Mouse (Mus musculus): ENCODE measurements around the gene Elovl6. TPM values are rescaled to one million over a fixed set of nuclear protein-coding genes. Genes with fewer than 3 reads are reported as not detected.

The Elovl6 gene
- polyA plus RNA-seq, 1 experiment from 2014 or later: 25.0 TPM

DNA sequence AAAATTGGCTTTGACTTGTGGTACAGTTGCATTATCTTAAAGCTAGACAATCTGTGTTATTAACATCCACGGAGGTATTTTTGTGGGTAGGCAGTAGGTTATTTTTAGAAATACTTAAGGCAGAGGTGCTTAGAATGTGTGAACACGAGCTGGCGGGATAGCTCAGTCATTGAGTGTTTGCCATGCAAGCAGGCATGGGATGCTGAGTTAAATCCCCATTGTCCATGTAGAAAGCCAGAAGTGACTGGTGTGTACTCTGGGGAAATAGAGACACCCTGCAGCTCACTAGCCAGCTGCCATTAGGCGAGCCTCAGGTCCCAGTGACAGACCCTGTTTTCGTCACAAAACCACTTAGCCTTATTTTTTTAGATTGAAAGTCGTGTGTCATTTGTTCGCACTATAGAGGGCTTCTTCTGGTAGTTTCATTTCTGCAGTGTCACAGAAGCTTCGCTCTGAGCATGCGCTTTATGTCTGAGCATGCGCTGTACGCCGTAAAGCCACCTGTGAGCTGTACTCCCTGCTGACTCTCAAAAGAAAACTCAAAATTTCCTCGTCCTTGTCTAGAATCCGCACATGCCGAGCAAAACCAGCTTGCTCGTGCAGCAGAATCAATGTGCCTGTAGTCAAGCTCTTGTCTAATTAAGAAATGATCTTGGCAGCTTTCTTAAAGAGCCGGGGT lies 58.5 kb downstream of the Elovl6 start:
- no peak overlapping the region for H3K27ac ChIP-seq (replicated peaks; ENCODE audit: low read depth, low read length)
- 78% methylated on average over 17 of the region's 17 CpGs for WGBS
- H3K36me3 ChIP-seq (ENCODE audit: control insufficient read depth, insufficient read depth, low read length): 0 out of 2 replicates have a peak, but pooled peaks cover 5% of the 10 kb centered on the region
- no peaks in the 10 kb centered on the region for H3K9me3 ChIP-seq (ENCODE audit: control insufficient read depth, low read length)
- H3K4me2 ChIP-seq (ENCODE audit: low read depth, low read length): no peak overlapping the region
- H3K27me3 ChIP-seq (replicated peaks; ENCODE audit: control insufficient read depth, insufficient read depth, low read length): no peaks in the 10 kb centered on the region
- DNase-seq (ENCODE audit: low spot score): no peak
- no peak overlapping the region for H3K4me3 ChIP-seq (ENCODE audit: low read depth, low read length)
- H3K9ac ChIP-seq (ENCODE audit: low read depth, low read length): no peak overlapping the region
- H3K4me1 ChIP-seq (ENCODE audit: control insufficient read depth, insufficient read depth, low read length): no peaks in the 10 kb centered on the region
- ATAC-seq (ENCODE audit: low read depth): no peak; the same call in 1 of the 2 replicates

DNA sequence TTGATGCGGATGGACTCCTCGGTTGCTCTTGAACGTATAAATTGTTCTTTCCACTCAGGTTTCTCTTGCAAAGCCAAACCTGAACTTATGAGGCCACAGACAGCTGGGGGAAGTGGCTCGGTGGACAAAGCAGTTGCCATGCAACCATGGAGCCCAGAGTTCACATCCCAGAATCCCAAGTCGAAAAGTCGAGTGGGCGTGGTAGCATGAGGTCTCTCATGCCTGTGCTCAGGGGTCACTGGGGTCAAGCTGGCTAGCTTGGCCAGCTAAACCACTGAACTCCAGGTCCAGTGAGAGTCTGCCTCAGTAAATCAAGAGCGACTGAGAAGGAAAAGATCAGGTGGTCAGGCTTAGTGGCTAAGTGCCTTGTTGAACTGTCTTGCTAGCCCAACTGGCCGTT lies 59.1 kb downstream of the Elovl6 start:
- Histone ChIP-seq H3K9me3 (ENCODE audit: control insufficient read depth, low read length) (no peaks in the 10 kb centered on the region), H3K27me3 (replicated peaks; ENCODE audit: control insufficient read depth, insufficient read depth, low read length) (no peaks in the 10 kb centered on the region), H3K4me2 (ENCODE audit: low read depth, low read length) (no peak overlapping the region), H3K4me1 (ENCODE audit: control insufficient read depth, insufficient read depth, low read length) (no peaks in the 10 kb centered on the region), H3K4me3 (ENCODE audit: low read depth, low read length) (no peak overlapping the region), H3K27ac (replicated peaks; ENCODE audit: low read depth, low read length) (no peak overlapping the region), H3K36me3 (ENCODE audit: control insufficient read depth, insufficient read depth, low read length) (0 out of 2 replicates have a peak, but pooled peaks cover under 1% of the 10 kb centered on the region), H3K9ac (ENCODE audit: low read depth, low read length) (no peak overlapping the region)
- DNase-seq (ENCODE audit: low spot score): no peak
- 83% methylated on average over 9 of the region's 9 CpGs for WGBS
- ATAC-seq (ENCODE audit: low read depth): no peak

DNA sequence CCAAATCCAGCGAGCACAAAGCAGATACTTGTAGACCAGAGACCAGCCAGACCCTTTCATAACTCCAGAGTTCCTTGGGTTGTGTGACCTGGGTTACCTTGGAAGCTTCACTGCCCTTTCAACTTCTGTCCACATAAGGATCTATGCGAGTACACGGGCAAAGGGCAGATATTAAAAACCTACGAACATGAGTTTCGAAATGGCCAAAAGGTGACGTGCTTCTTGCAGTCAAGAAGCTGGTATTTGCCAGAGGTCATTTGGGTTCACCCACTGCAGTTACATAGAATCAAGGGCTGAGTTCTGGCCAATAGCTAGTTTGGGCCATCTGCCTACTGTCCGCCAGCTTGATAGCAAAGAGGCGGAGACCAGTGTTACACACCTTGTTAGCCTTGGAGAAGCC lies 59.6 kb downstream of the Elovl6 start:
- 95% methylated on average over 8 of the region's 8 CpGs for WGBS
- H3K36me3 ChIP-seq (ENCODE audit: control insufficient read depth, insufficient read depth, low read length): no peaks in the 10 kb centered on the region
- H3K4me1 ChIP-seq (ENCODE audit: control insufficient read depth, insufficient read depth, low read length): no peaks in the 10 kb centered on the region
- no peak overlapping the region for H3K9ac ChIP-seq (ENCODE audit: low read depth, low read length)
- no peak overlapping the region for H3K27ac ChIP-seq (replicated peaks; ENCODE audit: low read depth, low read length)
- H3K9me3 ChIP-seq (ENCODE audit: control insufficient read depth, low read length): no peaks in the 10 kb centered on the region
- ATAC-seq (ENCODE audit: low read depth): no peak
- no peak overlapping the region for H3K4me2 ChIP-seq (ENCODE audit: low read depth, low read length)
- no peaks in the 10 kb centered on the region for H3K27me3 ChIP-seq (replicated peaks; ENCODE audit: control insufficient read depth, insufficient read depth, low read length)
- H3K4me3 ChIP-seq (ENCODE audit: low read depth, low read length): no peak overlapping the region
- no peak for DNase-seq (ENCODE audit: low spot score)

DNA sequence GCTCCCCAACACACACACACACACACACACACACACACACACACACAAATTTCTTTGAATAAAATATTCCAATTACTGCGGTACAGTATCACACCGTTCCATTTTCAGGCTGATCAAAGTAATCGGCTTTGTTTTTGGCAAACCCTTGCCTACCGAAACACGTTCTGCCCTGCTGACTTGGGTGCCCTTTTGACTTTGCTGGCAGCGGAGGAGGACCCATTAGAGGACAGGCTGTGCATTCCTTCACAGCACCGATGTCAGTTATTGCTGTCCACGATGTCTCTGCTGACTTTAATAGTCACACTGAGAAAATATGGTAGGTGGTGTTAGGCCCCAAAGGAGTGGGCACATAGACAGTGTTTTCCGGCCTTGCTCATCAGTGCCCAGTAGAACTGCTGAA lies 60.8 kb downstream of the Elovl6 start:
- Histone ChIP-seq H3K4me3 (ENCODE audit: low read depth, low read length) (no peak overlapping the region), H3K27me3 (replicated peaks; ENCODE audit: control insufficient read depth, insufficient read depth, low read length) (no peaks in the 10 kb centered on the region), H3K4me2 (ENCODE audit: low read depth, low read length) (no peak overlapping the region), H3K27ac (replicated peaks; ENCODE audit: low read depth, low read length) (no peak overlapping the region; the same call in 1 of the 2 replicates), H3K4me1 (ENCODE audit: control insufficient read depth, insufficient read depth, low read length) (no peaks in the 10 kb centered on the region), H3K9me3 (ENCODE audit: control insufficient read depth, low read length) (no peaks in the 10 kb centered on the region), H3K36me3 (ENCODE audit: control insufficient read depth, insufficient read depth, low read length) (no peaks in the 10 kb centered on the region), H3K9ac (ENCODE audit: low read depth, low read length) (no peak overlapping the region)
- DNase-seq (ENCODE audit: low spot score): no peak
- 92% methylated on average over 9 of the region's 9 CpGs for WGBS
- no peak for ATAC-seq (ENCODE audit: low read depth)

- H3K4me2 ChIP-seq (ENCODE audit: low read depth, low read length): no peak overlapping the region
- 88% methylated on average over 3 of the region's 3 CpGs for WGBS
- ATAC-seq (ENCODE audit: low read depth): no peak
- H3K9ac ChIP-seq (ENCODE audit: low read depth, low read length): no peak overlapping the region
- no peaks in the 10 kb centered on the region for H3K9me3 ChIP-seq (ENCODE audit: control insufficient read depth, low read length)
- DNase-seq (ENCODE audit: low spot score): no peak
- H3K4me3 ChIP-seq (ENCODE audit: low read depth, low read length): no peak overlapping the region
- H3K27ac ChIP-seq (replicated peaks; ENCODE audit: low read depth, low read length): no peak overlapping the region
- H3K36me3 ChIP-seq (ENCODE audit: control insufficient read depth, insufficient read depth, low read length): no peaks in the 10 kb centered on the region
- H3K4me1 ChIP-seq (ENCODE audit: control insufficient read depth, insufficient read depth, low read length): no peaks in the 10 kb centered on the region
- H3K27me3 ChIP-seq (replicated peaks; ENCODE audit: control insufficient read depth, insufficient read depth, low read length): no peaks in the 10 kb centered on the region
Observed at GRCm38 (mm10) chr3:129593735-129594134, 61.6 kb downstream of the Elovl6 start.

DNA sequence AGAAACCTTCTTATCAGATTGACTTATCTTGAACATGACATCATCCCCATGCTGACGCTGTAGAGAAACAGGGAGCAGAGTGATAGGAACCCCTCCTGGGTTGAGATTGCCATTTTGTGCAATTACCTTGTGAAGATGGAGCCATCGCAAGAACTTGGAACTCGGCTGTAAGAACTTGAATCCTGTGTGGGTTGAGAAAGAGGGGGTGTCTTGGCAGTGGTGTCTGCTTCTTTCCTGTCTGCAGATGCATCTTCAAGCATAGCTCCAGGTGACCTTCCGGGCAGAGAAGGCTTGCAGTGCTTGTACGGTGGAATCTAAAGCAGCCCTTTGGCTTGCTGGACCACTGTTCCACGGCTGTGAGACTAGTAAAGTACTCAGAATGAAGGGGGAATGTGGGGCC lies 63.9 kb downstream of the Elovl6 start:
- Histone ChIP-seq H3K9me3 (ENCODE audit: control insufficient read depth, low read length) (no peaks in the 10 kb centered on the region), H3K4me2 (ENCODE audit: low read depth, low read length) (no peak overlapping the region), H3K9ac (ENCODE audit: low read depth, low read length) (no peak overlapping the region), H3K4me3 (ENCODE audit: low read depth, low read length) (no peak overlapping the region), H3K27me3 (replicated peaks; ENCODE audit: control insufficient read depth, insufficient read depth, low read length) (no peaks in the 10 kb centered on the region), H3K4me1 (ENCODE audit: control insufficient read depth, insufficient read depth, low read length) (no peaks in the 10 kb centered on the region), H3K27ac (replicated peaks; ENCODE audit: low read depth, low read length) (no peak overlapping the region), H3K36me3 (ENCODE audit: control insufficient read depth, insufficient read depth, low read length) (no peaks in the 10 kb centered on the region)
- no peak for ATAC-seq (ENCODE audit: low read depth)
- 92% methylated on average over 6 of the region's 6 CpGs for WGBS
- no peak for DNase-seq (ENCODE audit: low spot score)

- Histone ChIP-seq H3K9ac (ENCODE audit: low read depth, low read length) (no peak overlapping the region), H3K4me2 (ENCODE audit: low read depth, low read length) (no peak overlapping the region), H3K27ac (replicated peaks; ENCODE audit: low read depth, low read length) (no peak overlapping the region), H3K9me3 (ENCODE audit: control insufficient read depth, low read length) (no peaks in the 10 kb centered on the region), H3K4me1 (ENCODE audit: control insufficient read depth, insufficient read depth, low read length) (no peaks in the 10 kb centered on the region), H3K27me3 (replicated peaks; ENCODE audit: control insufficient read depth, insufficient read depth, low read length) (no peaks in the 10 kb centered on the region), H3K36me3 (ENCODE audit: control insufficient read depth, insufficient read depth, low read length) (peaks cover 5% of the 10 kb centered on the region; the same call in 1 of the 2 replicates), H3K4me3 (ENCODE audit: low read depth, low read length) (no peak overlapping the region)
- ATAC-seq (ENCODE audit: low read depth): no peak
- DNase-seq (ENCODE audit: low spot score): no peak
- WGBS: 72% methylated on average over 9 of the region's 9 CpGs
Observed at GRCm38 (mm10) chr3:129602289-129602688, 70.1 kb downstream of the Elovl6 start.

DNA sequence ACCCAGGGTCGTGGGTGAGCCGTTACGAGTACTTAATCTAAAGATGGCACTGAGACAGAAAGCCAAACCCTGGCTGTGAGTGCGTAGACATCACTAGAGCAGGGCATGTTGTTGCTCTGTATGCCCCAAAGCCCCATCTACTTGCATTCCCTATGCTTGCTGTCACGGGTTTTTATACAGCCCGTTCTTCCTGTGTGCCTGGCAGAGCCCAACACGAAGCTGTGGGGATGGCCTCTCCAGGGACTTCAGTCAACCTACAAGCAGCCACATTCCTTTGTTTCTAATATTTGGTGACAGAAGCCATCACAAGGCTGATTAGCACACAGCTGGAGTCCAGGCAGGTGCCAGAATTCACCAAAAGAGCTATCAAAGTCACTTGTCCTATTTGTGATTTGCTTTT lies 73.3 kb downstream of the Elovl6 start:
- ATAC-seq (ENCODE audit: low read depth): no peak
- no peak overlapping the region for H3K4me3 ChIP-seq (ENCODE audit: low read depth, low read length)
- 72% methylated on average over 7 of the region's 7 CpGs for WGBS

GRCm38 (mm10) chr3:129605934-129606333 lies 73.8 kb downstream of the Elovl6 start:
- DNase-seq (ENCODE audit: low spot score): no peak
- H3K9me3 ChIP-seq (ENCODE audit: control insufficient read depth, low read length): no peaks in the 10 kb centered on the region
- H3K36me3 ChIP-seq (ENCODE audit: control insufficient read depth, insufficient read depth, low read length): peaks cover 13% of the 10 kb centered on the region; the same call in 1 of the 2 replicates
- no peak for ATAC-seq (ENCODE audit: low read depth)
- no peak overlapping the region for H3K4me2 ChIP-seq (ENCODE audit: low read depth, low read length)
- no peaks in the 10 kb centered on the region for H3K4me1 ChIP-seq (ENCODE audit: control insufficient read depth, insufficient read depth, low read length)
- no peaks in the 10 kb centered on the region for H3K27me3 ChIP-seq (replicated peaks; ENCODE audit: control insufficient read depth, insufficient read depth, low read length)
- no peak overlapping the region for H3K27ac ChIP-seq (replicated peaks; ENCODE audit: low read depth, low read length)
- H3K9ac ChIP-seq (ENCODE audit: low read depth, low read length): no peak overlapping the region
- WGBS: 74% methylated on average over 6 of the region's 6 CpGs
- no peak overlapping the region for H3K4me3 ChIP-seq (ENCODE audit: low read depth, low read length)

More for the DNA sequence above, 73.3 kb downstream of the Elovl6 start:
- Histone ChIP-seq H3K4me1 (ENCODE audit: control insufficient read depth, insufficient read depth, low read length) (no peaks in the 10 kb centered on the region), H3K27ac (replicated peaks; ENCODE audit: low read depth, low read length) (no peak overlapping the region), H3K4me2 (ENCODE audit: low read depth, low read length) (no peak overlapping the region), H3K9me3 (ENCODE audit: control insufficient read depth, low read length) (no peaks in the 10 kb centered on the region), H3K36me3 (ENCODE audit: control insufficient read depth, insufficient read depth, low read length) (peaks cover 11% of the 10 kb centered on the region; the same call in 1 of the 2 replicates), H3K27me3 (replicated peaks; ENCODE audit: control insufficient read depth, insufficient read depth, low read length) (no peaks in the 10 kb centered on the region), H3K9ac (ENCODE audit: low read depth, low read length) (no peak overlapping the region)
- no peak for DNase-seq (ENCODE audit: low spot score)

All from embryonic facial prominence, embryonic 14.5 days (tissue).